16 mouse cellular contexts compared by ENCODE assay signal in the genomic region with DNA sequence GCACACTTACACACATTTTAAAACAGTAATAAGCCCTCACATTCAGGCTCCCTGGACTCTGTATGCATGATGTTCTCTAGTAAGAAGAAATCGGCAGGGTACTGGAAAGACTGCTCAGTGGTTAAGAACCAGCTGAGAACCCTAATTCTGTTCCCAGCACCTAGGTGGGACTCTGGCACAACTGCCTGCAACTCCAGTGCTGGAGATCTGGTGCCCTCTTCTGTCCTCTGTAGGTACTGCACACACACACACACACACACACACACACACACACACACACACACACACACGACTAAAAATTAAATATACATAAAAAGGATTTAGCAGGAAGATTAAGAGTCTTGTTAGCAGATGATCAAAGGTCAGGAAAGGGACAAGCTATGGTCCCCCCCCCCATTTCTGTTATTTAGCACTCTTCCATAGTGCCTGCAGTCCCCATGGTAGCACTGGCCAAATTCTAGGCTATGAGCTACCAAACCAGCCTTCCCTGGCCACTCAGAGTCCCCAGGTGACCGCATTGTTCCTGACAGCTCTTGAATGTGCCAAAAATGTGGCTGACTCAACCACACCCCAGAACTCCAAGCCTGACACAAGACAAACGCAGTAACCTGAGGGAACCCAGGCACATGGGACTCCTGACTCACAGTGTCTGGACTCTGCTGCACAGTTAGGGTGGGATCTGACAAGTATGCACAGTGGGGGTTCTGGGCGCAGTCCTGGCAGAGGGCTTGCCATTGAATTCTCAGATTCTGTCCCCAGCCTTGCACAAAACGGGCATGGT. TPM values are rescaled to one million over a fixed set of nuclear protein-coding genes. Genes with fewer than 3 reads are reported as not detected.
DNase-seq lines count a peak whose midpoint lies in the region; ATAC-seq and TF ChIP-seq lines count a peak whose summit lies in the region.
"Had no signal": no experiment of that assay in that cellular context is flagged by ENCODE, and none has a peak within 500 bp of the region (broad histone marks: within the 10 kb centered on the region; RNA-seq: fewer than 3 reads in every experiment).

No protein-coding gene starts in this region.

- peak overlapping the region; percentile 94; the same call in 1 of the 2 replicates for H3K27ac ChIP-seq in heart, embryonic 10.5 days
- no peak overlapping the region for H3K27ac ChIP-seq in heart, embryonic 11.5 days (ENCODE audit: low read depth, low read length)
- no peak overlapping the region for H3K27ac ChIP-seq in lung, embryonic 14.5 days (ENCODE audit: low read depth)
- H3K27ac ChIP-seq in embryonic facial prominence, embryonic 12.5 days: 0 out of 2 replicates have a peak overlapping the region, but pooled peaks have one; percentile 18
- no peak overlapping the region for H3K27ac ChIP-seq in stomach, postnatal 0 days (replicated peaks)
- H3K27ac ChIP-seq: hindbrain, embryonic 15.5 days; liver, embryonic 15.5 days had no signal

- no peak for DNase-seq in heart, embryonic 10.5 days (ENCODE audit: low spot score)
- no peak for DNase-seq in lung, embryonic 14.5 days
- no peak for DNase-seq in lung, postnatal 10 days
- DNase-seq in stomach, postnatal 0 days (ENCODE audit: low spot score): no peak
- no peak for DNase-seq in cerebellum, adult 9-10 months
- DNase-seq in retina, embryonic 14.5 days (ENCODE audit: low spot score): no peak
- DNase-seq: adrenal gland, postnatal 36 days; cerebellum, postnatal 25 days; kidney, adult 2 months; layer of hippocampus, postnatal 36 days; right cerebral cortex, postnatal 14 days had no signal

- H3K4me2 ChIP-seq in heart, embryonic 11.5 days: no peak overlapping the region
- no peak overlapping the region for H3K4me2 ChIP-seq in lung, embryonic 14.5 days
- no peak overlapping the region for H3K4me2 ChIP-seq in embryonic facial prominence, embryonic 12.5 days (replicated peaks)
- H3K4me2 ChIP-seq in stomach, postnatal 0 days (replicated peaks; ENCODE audit: low read depth): no peak overlapping the region
- H3K4me2 ChIP-seq: hindbrain, embryonic 15.5 days; liver, embryonic 15.5 days; midbrain, embryonic 11.5 days had no signal

- TF ChIP-seq EP300 in stomach, postnatal 0 days (optimal IDR thresholded peaks at IDR 0.05): no peak

- H3K4me1 ChIP-seq in heart, embryonic 10.5 days: peaks cover 67% of the 10 kb centered on the region
- H3K4me1 ChIP-seq in heart, embryonic 11.5 days (ENCODE audit: control insufficient read depth, insufficient read depth, low read length): peaks cover 43% of the 10 kb centered on the region
- peaks cover 26% of the 10 kb centered on the region for H3K4me1 ChIP-seq in lung, embryonic 14.5 days (ENCODE audit: insufficient read depth)
- peaks cover 45% of the 10 kb centered on the region for H3K4me1 ChIP-seq in embryonic facial prominence, embryonic 12.5 days
- H3K4me1 ChIP-seq in stomach, postnatal 0 days (replicated peaks; ENCODE audit: control insufficient read depth, insufficient read depth): peaks cover 20% of the 10 kb centered on the region

- peak; percentile 20; the same call in 1 of the 2 replicates for TF ChIP-seq CTCF in lung, embryonic 14.5 days (IDR thresholded peaks at IDR 0.05; ENCODE audit: low read depth)
- peak; percentile 40; the same call in 1 of the 2 replicates for TF ChIP-seq CTCF in stomach, postnatal 0 days (IDR thresholded peaks at IDR 0.05; ENCODE audit: low read depth)

- H3K4me3 ChIP-seq in heart, embryonic 10.5 days: no peak overlapping the region
- no peak overlapping the region for H3K4me3 ChIP-seq in heart, embryonic 11.5 days (ENCODE audit: low read depth, low read length)
- no peak overlapping the region for H3K4me3 ChIP-seq in lung, embryonic 14.5 days (ENCODE audit: low read depth, low read length)
- no peak overlapping the region for H3K4me3 ChIP-seq in embryonic facial prominence, embryonic 12.5 days
- no peak overlapping the region for H3K4me3 ChIP-seq in stomach, postnatal 0 days (ENCODE audit: low read depth, low read length)
- H3K4me3 ChIP-seq: hindbrain, embryonic 15.5 days; liver, embryonic 15.5 days had no signal

- ATAC-seq in heart, embryonic 11.5 days (replicated peaks; ENCODE audit: insufficient number of reproducible peaks, low FRiP score, low TSS enrichment): no peak
- ATAC-seq in lung, embryonic 14.5 days (ENCODE audit: insufficient read depth): no peak
- no peak for ATAC-seq in embryonic facial prominence, embryonic 12.5 days (ENCODE audit: insufficient number of reproducible peaks, insufficient read depth, low FRiP score, low TSS enrichment)
- no peak for ATAC-seq in stomach, postnatal 0 days (ENCODE audit: low FRiP score, low TSS enrichment)

- 88% methylated on average over 6 of the region's 6 CpGs for WGBS in heart, embryonic 10.5 days
- WGBS in heart, embryonic 11.5 days (ENCODE audit: insufficient replicate concordance): 89% methylated on average over 6 of the region's 6 CpGs
- WGBS in lung, embryonic 14.5 days: 86% methylated on average over 6 of the region's 6 CpGs
- WGBS in embryonic facial prominence, embryonic 12.5 days: 93% methylated on average over 6 of the region's 6 CpGs
- 76% methylated on average over 6 of the region's 6 CpGs for WGBS in stomach, postnatal 0 days

- no peaks in the 10 kb centered on the region for H3K9me3 ChIP-seq in heart, embryonic 10.5 days
- no peaks in the 10 kb centered on the region; the same call in 1 of the 2 replicates for H3K9me3 ChIP-seq in heart, embryonic 11.5 days (replicated peaks; ENCODE audit: control insufficient read depth, low read length)
- no peaks in the 10 kb centered on the region; the same call in 1 of the 2 replicates for H3K9me3 ChIP-seq in lung, embryonic 14.5 days (ENCODE audit: low read depth, low read length)
- no peaks in the 10 kb centered on the region for H3K9me3 ChIP-seq in embryonic facial prominence, embryonic 12.5 days
- H3K9me3 ChIP-seq in stomach, postnatal 0 days (ENCODE audit: control insufficient read depth, low read length): no peaks in the 10 kb centered on the region
- H3K9me3 ChIP-seq: hindbrain, embryonic 15.5 days had no signal

- no peaks in the 10 kb centered on the region for H3K27me3 ChIP-seq in heart, embryonic 10.5 days (ENCODE audit: insufficient read depth, poor library complexity, severe bottlenecking)
- H3K27me3 ChIP-seq in heart, embryonic 11.5 days (ENCODE audit: control insufficient read depth, insufficient read depth, low read length): no peaks in the 10 kb centered on the region
- H3K27me3 ChIP-seq in lung, embryonic 14.5 days (ENCODE audit: insufficient read depth, low read length): no peaks in the 10 kb centered on the region
- H3K27me3 ChIP-seq in embryonic facial prominence, embryonic 12.5 days: no peaks in the 10 kb centered on the region
- no peaks in the 10 kb centered on the region for H3K27me3 ChIP-seq in stomach, postnatal 0 days (ENCODE audit: control insufficient read depth, insufficient read depth, low read length)
- H3K27me3 ChIP-seq: hindbrain, embryonic 15.5 days had no signal

- H3K9ac ChIP-seq in heart, embryonic 11.5 days (ENCODE audit: low read depth, low read length): no peak overlapping the region
- H3K9ac ChIP-seq in lung, embryonic 14.5 days: no peak overlapping the region
- no peak overlapping the region for H3K9ac ChIP-seq in embryonic facial prominence, embryonic 12.5 days
- H3K9ac ChIP-seq in stomach, postnatal 0 days (ENCODE audit: low read length): no peak overlapping the region
- H3K9ac ChIP-seq: hindbrain, embryonic 15.5 days; liver, embryonic 15.5 days had no signal

- H3K36me3 ChIP-seq in heart, embryonic 10.5 days: 0 out of 2 replicates have a peak, but pooled peaks cover 3% of the 10 kb centered on the region
- H3K36me3 ChIP-seq in heart, embryonic 11.5 days (ENCODE audit: control insufficient read depth, insufficient read depth, low read length): no peaks in the 10 kb centered on the region
- no peaks in the 10 kb centered on the region for H3K36me3 ChIP-seq in lung, embryonic 14.5 days (ENCODE audit: insufficient read depth)
- no peaks in the 10 kb centered on the region for H3K36me3 ChIP-seq in embryonic facial prominence, embryonic 12.5 days
- H3K36me3 ChIP-seq in stomach, postnatal 0 days (ENCODE audit: control insufficient read depth, insufficient read depth, low read length): no peaks in the 10 kb centered on the region
- H3K36me3 ChIP-seq: hindbrain, embryonic 15.5 days; liver, embryonic 15.5 days had no signal

RNA-seq across cellular contexts. Expression of gene 1700001O22Rik, which starts 47.3 kb away (rescaled TPM):
- 1.3 and 1.8 TPM in 2 replicates for polyA plus RNA-seq in heart, embryonic 10.5 days (2016; fragmentation: Nextera tagmentation; extraction: Ambion mirVana)
- polyA plus RNA-seq in heart, embryonic 11.5 days (2014; fragmentation: Nextera tagmentation; extraction: Ambion mirVana): 1.2 and 1.6 TPM in 2 replicates
- polyA plus RNA-seq in lung, embryonic 14.5 days (2014; fragmentation: Nextera tagmentation; extraction: Ambion mirVana): 3.9 and 4.3 TPM in 2 replicates
- 3.8 and 4.0 TPM in 2 replicates for polyA plus RNA-seq in embryonic facial prominence, embryonic 12.5 days (2016; fragmentation: Nextera tagmentation; extraction: Ambion mirVana)
- 2.0 and 2.5 TPM in 2 replicates for polyA plus RNA-seq in stomach, postnatal 0 days (2015; fragmentation: Nextera tagmentation; extraction: Ambion mirVana)
- polyA plus RNA-seq: liver, embryonic 15.5 days had no signal

RNA-seq across cellular contexts. Expression of gene Ntmt1, which starts 51.5 kb away (rescaled TPM):
- polyA plus RNA-seq in heart, embryonic 10.5 days (2016; fragmentation: Nextera tagmentation; extraction: Ambion mirVana): 102 and 116 TPM in 2 replicates
- polyA plus RNA-seq in heart, embryonic 11.5 days (2014; fragmentation: Nextera tagmentation; extraction: Ambion mirVana): 82.6 and 87.5 TPM in 2 replicates
- polyA plus RNA-seq in lung, embryonic 14.5 days (2014; fragmentation: Nextera tagmentation; extraction: Ambion mirVana): 88.3 and 96.0 TPM in 2 replicates
- 105 and 106 TPM in 2 replicates for polyA plus RNA-seq in embryonic facial prominence, embryonic 12.5 days (2016; fragmentation: Nextera tagmentation; extraction: Ambion mirVana)
- polyA plus RNA-seq in stomach, postnatal 0 days (2015; fragmentation: Nextera tagmentation; extraction: Ambion mirVana): 52.4 and 53.3 TPM in 2 replicates

Comparison
In these comparisons a context has a peak if more than half of its experiments do, and no peak if none do; other contexts are left out.
1. H3K27ac ChIP-seq: peak in heart, embryonic 10.5 days (single experiment) and embryonic facial prominence, embryonic 12.5 days (single experiment); none in heart, embryonic 11.5 days (single experiment), lung, embryonic 14.5 days (single experiment) and stomach, postnatal 0 days (single experiment).